Mouse (Mus musculus) small intestine, adult 2 months (tissue): ENCODE data around the gene Adgrg5.

Experiments used
- CTCF ChIP-seq: fragments of 200-500 bp; IDR thresholded peaks from 2 replicates; pipeline ENCODE4 v1.5.1; 2012; ENCODE audit warnings: low read depth, mild to moderate bottlenecking, control low read depth, inconsistent platforms, low read length, moderate library complexity, mixed read lengths; ENCODE audit not compliant: insufficient replicate concordance, insufficient read length; ENCODE audit errors: extremely low read depth
- POLR2A ChIP-seq: fragments of 200-500 bp; IDR thresholded peaks from 2 replicates; pipeline ENCODE4 v1.6.1; 2012; ENCODE audit warnings: low read depth, mild to moderate bottlenecking, control low read depth, inconsistent platforms, low read length, moderate library complexity

GRCm38 (mm10) chr8:94952086-94952485 lies 28.6 kb downstream of the Adgrg5 start:
- TF ChIP-seq CTCF (no peak), POLR2A (no peak)
